Mouse (Mus musculus) liver, embryonic 11.5 days (tissue): ENCODE measurements around the gene 4930432M17Rik. TPM values are rescaled to one million over a fixed set of nuclear protein-coding genes. Genes with fewer than 3 reads are reported as not detected.

Source experiments
- ATAC-seq: fragments of 200-750 bp; cut with Nextera tagmentation; replicated peaks from 2 replicates; pipeline ENCODE4 v1.8.0; 2017; ENCODE audit warnings: moderate number of reproducible peaks, mild to moderate bottlenecking, moderate TSS enrichment, moderate library complexity; ENCODE audit not compliant: low FRiP score
- DNase-seq: peaks from one replicate; pipeline ENCODE4 v3.0.0-alpha.2; 2017; ENCODE audit warnings: low spot score
- H3K27ac ChIP-seq: fragments of 300-500 bp; sonication (generic); 2 replicates; pipeline ENCODE4 v1.5.1; 2014; ENCODE audit warnings: mild to moderate bottlenecking, low read depth, low read length, control low read depth
- H3K27me3 ChIP-seq: fragments of 300-500 bp; sonication (generic); replicated peaks from 2 replicates; pipeline ENCODE4 v1.6.1; 2014; ENCODE audit warnings: low read length, mixed read lengths; ENCODE audit not compliant: control insufficient read depth, insufficient read depth
- H3K36me3 ChIP-seq: fragments of 300-500 bp; sonication (generic); 2 replicates; pipeline ENCODE4 v1.6.1; 2014; ENCODE audit warnings: mild to moderate bottlenecking, low read length, moderate library complexity, mixed read lengths; ENCODE audit not compliant: control insufficient read depth, insufficient read depth
- H3K4me1 ChIP-seq: fragments of 300-500 bp; sonication (generic); replicated peaks from 2 replicates; pipeline ENCODE4 v1.6.1; 2014; ENCODE audit warnings: low read length, mixed read lengths; ENCODE audit not compliant: control insufficient read depth, insufficient read depth
- H3K4me2 ChIP-seq: fragments of 300-500 bp; sonication (generic); 2 replicates; pipeline ENCODE4 v1.6.1; 2014; ENCODE audit warnings: mild to moderate bottlenecking, control low read depth, moderate library complexity
- H3K4me3 ChIP-seq: fragments of 300-500 bp; sonication (generic); 2 replicates; pipeline ENCODE4 v1.5.1; 2014; ENCODE audit warnings: low read depth, low read length, control low read depth
- H3K9ac ChIP-seq: fragments of 300-500 bp; sonication (generic); 2 replicates; pipeline ENCODE4 v1.6.1; 2014; ENCODE audit warnings: low read depth, low read length, control low read depth
- H3K9me3 ChIP-seq: fragments of 300-500 bp; sonication (generic); 2 replicates; pipeline ENCODE4 v1.6.1; 2016; ENCODE audit warnings: low read length, inconsistent platforms, mixed read lengths; ENCODE audit not compliant: control insufficient read depth
- WGBS: fragments of 180-500 bp; shearing (Covaris S2); extraction: QIAGEN DNeasy Blood & Tissue Kit; methylation state at CpG from one replicate; pipeline ENCODE4 v1.1.7; 2014; 5-methylcytosine and 5-hydroxymethylcytosine counted together
- polyA plus RNA-seq: library from polyadenylated mRNA; unstranded; fragments of >200 nt; fragmentation: Nextera tagmentation; extraction: Ambion mirVana; gene quantifications from 2 replicates; pipeline ENCODE4 v1.2.1, GENCODE M21; 2014

4930432M17Rik gene
- polyA plus RNA-seq, 1 experiment from 2014 or later = not detected

GRCm38 (mm10) chr3:121716480-121716879 lies 45.9 kb downstream of the 4930432M17Rik start:
- no peak overlapping the region for H3K4me2 ChIP-seq
- no peaks in the 10 kb centered on the region for H3K4me1 ChIP-seq
- H3K36me3 ChIP-seq = no peaks in the 10 kb centered on the region
- DNase-seq (no peak), ATAC-seq (no peak)
- H3K27me3 ChIP-seq = 0 out of 2 replicates have a peak, but pooled peaks cover 3% of the 10 kb centered on the region
- no peak overlapping the region for H3K27ac ChIP-seq
- no peak overlapping the region for H3K9ac ChIP-seq
- no peak overlapping the region for H3K4me3 ChIP-seq
- 81% methylated on average over 5 of the region's 5 CpGs for WGBS
- H3K9me3 ChIP-seq = no peaks in the 10 kb centered on the region

DNA sequence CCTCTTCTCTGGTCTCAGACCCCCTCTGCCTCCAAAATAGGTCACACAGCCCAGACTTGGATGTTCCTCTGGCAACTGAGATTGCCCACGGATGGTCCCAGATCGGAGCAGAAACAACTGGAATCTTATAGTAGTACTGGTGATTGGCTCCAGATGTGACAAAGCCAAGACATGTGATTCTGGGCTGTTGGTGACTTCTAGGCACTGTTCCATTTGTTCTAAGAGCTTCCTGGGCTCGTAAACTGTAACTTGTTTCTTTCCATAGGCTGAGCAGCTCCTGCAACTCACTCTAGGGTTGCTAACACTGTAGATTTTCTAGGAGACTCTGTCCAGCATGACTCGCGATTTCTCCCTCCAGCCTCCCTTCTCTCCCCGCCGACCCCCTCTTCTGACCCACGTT lies 48.1 kb downstream of the 4930432M17Rik start:
- 74% methylated on average over 8 of the region's 8 CpGs for WGBS
- Histone ChIP-seq H3K4me2 (no peak overlapping the region), H3K36me3 (no peaks in the 10 kb centered on the region), H3K9me3 (no peaks in the 10 kb centered on the region), H3K4me3 (no peak overlapping the region), H3K27ac (no peak overlapping the region), H3K9ac (no peak overlapping the region), H3K4me1 (no peaks in the 10 kb centered on the region; the same call in 1 of the 2 replicates), H3K27me3 (peaks cover 22% of the 10 kb centered on the region)
- DNase-seq (no peak), ATAC-seq (no peak)

- ATAC-seq (no peak), DNase-seq (no peak)
- Histone ChIP-seq H3K9ac (no peak overlapping the region), H3K4me3 (no peak overlapping the region), H3K27me3 (peaks cover 31% of the 10 kb centered on the region), H3K36me3 (no peaks in the 10 kb centered on the region), H3K4me2 (no peak overlapping the region), H3K9me3 (no peaks in the 10 kb centered on the region), H3K4me1 (no peaks in the 10 kb centered on the region; the same call in 1 of the 2 replicates), H3K27ac (no peak overlapping the region)
- WGBS = 80% methylated on average over 3 of the region's 3 CpGs
Observed at GRCm38 (mm10) chr3:121719701-121720100, 49.1 kb downstream of the 4930432M17Rik start.

DNA sequence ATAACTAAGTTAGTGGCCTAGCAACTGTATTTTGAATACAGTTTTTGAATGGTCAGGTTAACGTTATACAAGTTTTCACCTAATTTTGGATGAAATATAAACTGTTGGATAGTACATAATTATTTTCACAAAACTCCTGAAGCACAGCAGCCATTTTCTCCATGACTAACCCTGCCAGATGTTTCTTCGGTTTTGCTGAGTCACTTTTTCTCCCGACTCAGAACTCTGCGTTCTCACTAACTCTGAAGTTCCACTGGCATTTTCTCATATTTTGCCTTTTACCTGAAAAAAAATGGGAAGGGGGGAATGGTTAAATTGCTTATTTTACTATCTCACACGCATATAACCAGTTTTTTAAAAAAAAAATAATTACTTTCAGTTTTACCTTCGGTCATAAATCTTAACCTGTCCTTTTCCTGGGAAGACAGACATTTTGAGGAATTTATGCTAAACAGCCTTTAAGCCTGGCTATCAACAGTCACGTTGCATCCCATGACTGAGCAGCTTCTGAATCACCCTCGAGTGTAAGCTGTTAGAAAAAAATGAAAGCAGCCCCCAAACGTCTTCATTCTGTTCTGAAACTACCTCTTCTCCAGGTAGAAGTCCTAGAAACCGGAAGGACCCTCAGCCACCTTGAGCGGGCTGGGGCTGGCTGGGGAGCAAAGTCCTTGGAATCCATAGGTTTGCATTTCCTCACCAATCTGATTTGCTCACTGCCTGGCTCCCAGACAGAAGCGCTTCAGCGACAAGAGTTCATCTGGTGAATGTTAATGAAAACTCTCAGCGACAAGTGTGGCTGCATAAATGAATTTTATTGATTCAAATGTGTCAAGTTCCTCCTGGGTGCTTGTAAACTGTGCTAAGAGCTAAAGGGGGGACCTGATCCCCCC lies 50.5 kb downstream of the 4930432M17Rik start:
- Histone ChIP-seq H3K9me3 (no peaks in the 10 kb centered on the region), H3K27ac (no peak overlapping the region), H3K4me1 (no peaks in the 10 kb centered on the region; the same call in 1 of the 2 replicates), H3K36me3 (no peaks in the 10 kb centered on the region), H3K4me3 (no peak overlapping the region), H3K9ac (no peak overlapping the region), H3K27me3 (peaks cover 31% of the 10 kb centered on the region), H3K4me2 (no peak overlapping the region; the same call in 1 of the 2 replicates)
- WGBS = 40% methylated on average over 14 of the region's 14 CpGs
- ATAC-seq (no peak), DNase-seq (no peak)

- no peaks in the 10 kb centered on the region for H3K9me3 ChIP-seq
- H3K4me2 ChIP-seq = no peak overlapping the region
- DNase-seq = no peak
- peaks cover 31% of the 10 kb centered on the region for H3K27me3 ChIP-seq
- no peak overlapping the region for H3K9ac ChIP-seq
- 57% methylated on average over 7 of the region's 7 CpGs for WGBS
- no peaks in the 10 kb centered on the region for H3K36me3 ChIP-seq
- ATAC-seq = no peak
- no peak overlapping the region for H3K4me3 ChIP-seq
- H3K27ac ChIP-seq = no peak overlapping the region
- H3K4me1 ChIP-seq = no peaks in the 10 kb centered on the region; the same call in 1 of the 2 replicates
Observed at GRCm38 (mm10) chr3:121721691-121722070, 51.1 kb downstream of the 4930432M17Rik start.

GRCm38 (mm10) chr3:121722971-121723844 lies 52.6 kb downstream of the 4930432M17Rik start, which contains the start of gene F3:
Gene F3 (plus strand): TSS chr3:121723537.
- H3K4me1 ChIP-seq = no peaks in the 10 kb centered on the region; the same call in 1 of the 2 replicates

GRCm38 (mm10) chr3:121723968-121724524 lies 53.5 kb downstream of the 4930432M17Rik start:
- Histone ChIP-seq H3K9me3 (no peaks in the 10 kb centered on the region), H3K4me1 (no peaks in the 10 kb centered on the region; the same call in 1 of the 2 replicates), H3K36me3 (no peaks in the 10 kb centered on the region), H3K4me2 (peak overlapping the region; percentile 69), H3K4me3 (peak overlapping the region; percentile 58), H3K9ac (no peak overlapping the region), H3K27me3 (peaks cover 31% of the 10 kb centered on the region), H3K27ac (no peak overlapping the region)
- DNase-seq (no peak), ATAC-seq (no peak)
- 9% methylated on average over 20 of the region's 20 CpGs for WGBS

More at GRCm38 (mm10) chr3:121722971-121723844, 52.6 kb downstream of the 4930432M17Rik start, which contains the start of gene F3:
- Histone ChIP-seq H3K36me3 (no peaks in the 10 kb centered on the region), H3K9ac (peak within 1 kb of the TSS; percentile 15; the same call in 1 of the 2 replicates), H3K4me3 (peak within 1 kb of the TSS; percentile 58), H3K27me3 (peaks cover 31% of the 10 kb centered on the region), H3K4me2 (peak within 1 kb of the TSS; percentile 69), H3K27ac (no peak within 1 kb of the TSS), H3K9me3 (no peaks in the 10 kb centered on the region)
- peak; percentile 66 for ATAC-seq
- peak; percentile 77 for DNase-seq
- under 1% methylated on average over 72 of the region's 73 CpGs for WGBS

GRCm38 (mm10) chr3:121724553-121724952 lies 54.0 kb downstream of the 4930432M17Rik start:
- Histone ChIP-seq H3K9me3 (no peaks in the 10 kb centered on the region), H3K27ac (no peak overlapping the region), H3K4me1 (no peaks in the 10 kb centered on the region; the same call in 1 of the 2 replicates), H3K9ac (no peak overlapping the region), H3K4me3 (no peak overlapping the region), H3K4me2 (no peak overlapping the region), H3K36me3 (no peaks in the 10 kb centered on the region), H3K27me3 (peaks cover 31% of the 10 kb centered on the region)
- WGBS = 47% methylated on average over 12 of the region's 12 CpGs
- ATAC-seq (no peak), DNase-seq (no peak)
